Mouse (Mus musculus) hindbrain, embryonic 11.5 days (tissue): Measurements from ENCODE around the gene Acrbp. TPM values are rescaled to one million over a fixed set of nuclear protein-coding genes. Genes with fewer than 3 reads are reported as not detected.
"Not testable (repeated sequence)": the region's sequence is repeated elsewhere in the genome, so short reads cannot be mapped to it uniquely, and the experiment has no call there.

ENCODE experiments used
- ATAC-seq: fragments of 200-750 bp; cut with Nextera tagmentation; 2 replicates; pipeline ENCODE4 v1.8.0; 2017; ENCODE audit warnings: mild to moderate bottlenecking, moderate TSS enrichment, moderate library complexity; ENCODE audit not compliant: low FRiP score
- DNase-seq: peaks from one replicate; pipeline ENCODE4 v3.0.0-alpha.2; 2015; ENCODE audit warnings: low spot score
- H3K27ac ChIP-seq: fragments of 300-500 bp; sonication (generic); 2 replicates; pipeline ENCODE4 v1.5.1; 2014; ENCODE audit warnings: mild to moderate bottlenecking, low read depth, low read length
- H3K27me3 ChIP-seq: fragments of 300-500 bp; sonication (generic); 2 replicates; pipeline ENCODE4 v1.6.1; 2014; ENCODE audit warnings: mild to moderate bottlenecking, low read length, moderate library complexity, mixed read lengths; ENCODE audit not compliant: control insufficient read depth, insufficient read depth
- H3K36me3 ChIP-seq: fragments of 300-500 bp; sonication (generic); 2 replicates; pipeline ENCODE4 v1.6.1; 2014; ENCODE audit warnings: mild to moderate bottlenecking, low read length, moderate library complexity, mixed read lengths; ENCODE audit not compliant: control insufficient read depth, insufficient read depth
- H3K4me1 ChIP-seq: fragments of 300-500 bp; sonication (generic); replicated peaks from 2 replicates; pipeline ENCODE4 v1.6.1; 2014; ENCODE audit warnings: low read length, mixed read lengths; ENCODE audit not compliant: control insufficient read depth, insufficient read depth
- H3K4me2 ChIP-seq: fragments of 300-500 bp; sonication (generic); replicated peaks from 2 replicates; pipeline ENCODE4 v1.6.1; 2014; ENCODE audit warnings: mild to moderate bottlenecking, low read depth, low read length
- H3K4me3 ChIP-seq: fragments of 300-500 bp; sonication (generic); 2 replicates; pipeline ENCODE4 v1.5.1; 2014; ENCODE audit warnings: low read depth, low read length
- H3K9ac ChIP-seq: fragments of 300-500 bp; sonication (generic); 2 replicates; pipeline ENCODE4 v1.6.1; 2014; ENCODE audit warnings: low read depth, low read length
- H3K9me3 ChIP-seq: fragments of 300-500 bp; sonication (generic); 2 replicates; pipeline ENCODE4 v1.6.1; 2016; ENCODE audit warnings: low read length; ENCODE audit not compliant: control insufficient read depth
- WGBS: fragments of 180-500 bp; shearing (Covaris S2); extraction: QIAGEN DNeasy Blood & Tissue Kit; methylation state at CpG from one replicate; pipeline ENCODE4 v1.1.7; 2014; 5-methylcytosine and 5-hydroxymethylcytosine counted together
- polyA plus RNA-seq: library from polyadenylated mRNA; unstranded; fragments of >200 nt; fragmentation: Nextera tagmentation; extraction: Ambion mirVana; gene quantifications from 2 replicates; pipeline ENCODE4 v1.2.1, GENCODE M21; 2014

Gene Acrbp
- 10.7 and 12.2 TPM in 2 replicates for polyA plus RNA-seq

GRCm38 (mm10) chr6:125049678-125050077 is at the start of gene Acrbp:
Gene Acrbp, plus strand, starts transcription at chr6:125049689.
- H3K4me1 ChIP-seq = no peaks in the 10 kb centered on the region
- no peak within 1 kb of the TSS for H3K9ac ChIP-seq
- 39% methylated on average over 20 of the region's 20 CpGs for WGBS
- H3K27ac ChIP-seq = no peak within 1 kb of the TSS
- DNase-seq (no peak), ATAC-seq (no peak)
- no peak within 1 kb of the TSS for H3K4me2 ChIP-seq
- no peaks in the 10 kb centered on the region for H3K9me3 ChIP-seq
- no peak within 1 kb of the TSS for H3K4me3 ChIP-seq
- H3K36me3 ChIP-seq = peaks cover 18% of the 10 kb centered on the region
- no peaks in the 10 kb centered on the region for H3K27me3 ChIP-seq

- Histone ChIP-seq H3K4me2 (no peak overlapping the region), H3K27ac (no peak overlapping the region), H3K4me1 (no peaks in the 10 kb centered on the region; the same call in 1 of the 2 replicates), H3K9ac (no peak overlapping the region), H3K4me3 (no peak overlapping the region), H3K27me3 (peaks cover 26% of the 10 kb centered on the region), H3K36me3 (no peaks in the 10 kb centered on the region), H3K9me3 (no peaks in the 10 kb centered on the region)
- 48% methylated on average over 3 of the region's 3 CpGs for WGBS
- DNase-seq (no peak), ATAC-seq (no peak)
These were observed 45.8 kb upstream of the Acrbp start for GRCm38 (mm10) chr6:125003706-125004105.

GRCm38 (mm10) chr6:125005086-125005485 is 44.4 kb upstream of the Acrbp start:
- H3K36me3 ChIP-seq = no peaks in the 10 kb centered on the region
- no peaks in the 10 kb centered on the region for H3K9me3 ChIP-seq
- 37% methylated on average over 3 of the region's 3 CpGs for WGBS
- no peak overlapping the region for H3K9ac ChIP-seq
- H3K27ac ChIP-seq = no peak overlapping the region
- DNase-seq = no peak
- no peak overlapping the region for H3K4me3 ChIP-seq
- peaks cover 14% of the 10 kb centered on the region for H3K27me3 ChIP-seq
- no peak for ATAC-seq
- no peaks in the 10 kb centered on the region; the same call in 1 of the 2 replicates for H3K4me1 ChIP-seq
- no peak overlapping the region for H3K4me2 ChIP-seq

- Histone ChIP-seq H3K4me3 (peak overlapping the region; percentile 85), H3K9me3 (no peaks in the 10 kb centered on the region), H3K9ac (peak overlapping the region; percentile 75), H3K4me1 (0 out of 2 replicates have a peak, but pooled peaks cover 2% of the 10 kb centered on the region), H3K36me3 (no peaks in the 10 kb centered on the region; the same call in 1 of the 2 replicates), H3K27ac (peak overlapping the region; percentile 98), H3K27me3 (no peaks in the 10 kb centered on the region), H3K4me2 (peak overlapping the region; percentile 44)
- peak; percentile 23 for DNase-seq
- 45% methylated on average over 13 of the region's 13 CpGs for WGBS
- peak; percentile 0; the same call in 1 of the 2 replicates for ATAC-seq
These were observed 41.4 kb upstream of the Acrbp start for GRCm38 (mm10) chr6:125008060-125008459.

GRCm38 (mm10) chr6:125008586-125009128 is 40.8 kb upstream of the Acrbp start:
- Histone ChIP-seq H3K4me1 (0 out of 2 replicates have a peak, but pooled peaks cover 2% of the 10 kb centered on the region), H3K9me3 (no peaks in the 10 kb centered on the region), H3K4me2 (peak overlapping the region; percentile 72), H3K4me3 (peak overlapping the region; percentile 85), H3K27me3 (no peaks in the 10 kb centered on the region), H3K36me3 (no peaks in the 10 kb centered on the region; the same call in 1 of the 2 replicates), H3K27ac (peak overlapping the region; percentile 98), H3K9ac (peak overlapping the region; percentile 96)
- peak; percentile 97 for DNase-seq
- peak; percentile 97 for ATAC-seq
- WGBS = under 1% methylated on average over 32 of the region's 34 CpGs

- H3K27ac ChIP-seq = peak within 1 kb of the TSS; percentile 98
- ATAC-seq (no peak), DNase-seq (no peak)
- 0 out of 2 replicates have a peak, but pooled peaks cover 2% of the 10 kb centered on the region for H3K4me1 ChIP-seq
- WGBS = 0% methylated on average over 2 of the region's 3 CpGs
- H3K4me2 ChIP-seq = peak within 1 kb of the TSS; percentile 72
- no peaks in the 10 kb centered on the region for H3K9me3 ChIP-seq
- peak within 1 kb of the TSS; percentile 96 for H3K9ac ChIP-seq
- peak within 1 kb of the TSS; percentile 85 for H3K4me3 ChIP-seq
- no peaks in the 10 kb centered on the region; the same call in 1 of the 2 replicates for H3K36me3 ChIP-seq
- H3K27me3 ChIP-seq = no peaks in the 10 kb centered on the region
These were observed 40.5 kb upstream of the Acrbp start, which contains the start of gene Zfp384 for GRCm38 (mm10) chr6:125009129-125009180. Gene Zfp384, plus strand, starts transcription at chr6:125009145.

GRCm38 (mm10) chr6:125009181-125010073 is 40.1 kb upstream of the Acrbp start:
- Histone ChIP-seq H3K27ac (peak overlapping the region; percentile 98), H3K27me3 (no peaks in the 10 kb centered on the region), H3K4me1 (0 out of 2 replicates have a peak, but pooled peaks cover 2% of the 10 kb centered on the region), H3K9ac (peak overlapping the region; percentile 96), H3K36me3 (no peaks in the 10 kb centered on the region; the same call in 1 of the 2 replicates), H3K9me3 (no peaks in the 10 kb centered on the region), H3K4me2 (peak overlapping the region; percentile 72), H3K4me3 (peak overlapping the region; percentile 85)
- DNase-seq = peak; percentile 86
- WGBS = 2% methylated on average over 17 of the region's 78 CpGs
- ATAC-seq = peak; percentile 87

GRCm38 (mm10) chr6:125017682-125018081 is 31.8 kb upstream of the Acrbp start:
- Histone ChIP-seq H3K4me1 (no peaks in the 10 kb centered on the region), H3K27ac (no peak overlapping the region), H3K4me2 (no peak overlapping the region), H3K27me3 (no peaks in the 10 kb centered on the region), H3K4me3 (no peak overlapping the region), H3K9ac (no peak overlapping the region), H3K36me3 (no peaks in the 10 kb centered on the region), H3K9me3 (no peaks in the 10 kb centered on the region)
- DNase-seq (no peak), ATAC-seq (no peak)
- 97% methylated on average over 3 of the region's 3 CpGs for WGBS

- DNase-seq = peak; percentile 80
- WGBS = 30% methylated on average over 7 of the region's 9 CpGs
These were observed 19.0 kb upstream of the Acrbp start for GRCm38 (mm10) chr6:125030532-125030931.

More at GRCm38 (mm10) chr6:125030532-125030931, 19.0 kb upstream of the Acrbp start:
- not testable (repeated sequence) for H3K9me3 ChIP-seq, H3K9ac ChIP-seq, H3K27me3 ChIP-seq, H3K36me3 ChIP-seq, ATAC-seq, H3K4me1 ChIP-seq, H3K4me2 ChIP-seq, H3K4me3 ChIP-seq, H3K27ac ChIP-seq
